Mouse (Mus musculus): ENCODE data around the gene Syde1.

GRCm38 (mm10) chr10:78594566-78594965 is 2.8 kb upstream of the Syde1 start:
- TF ChIP-seq CTCF (IDR thresholded peaks at IDR 0.05; ENCODE audit: low read depth) (no peak), EP300 (IDR thresholded peaks at IDR 0.05; ENCODE audit: low read depth) (no peak)
